Mouse (Mus musculus) layer of hippocampus, postnatal 36 days (tissue): ENCODE measurements around the gene Marcksl1. TPM values are rescaled to one million over a fixed set of nuclear protein-coding genes. Genes with fewer than 3 reads are reported as not detected.
A peak's percentile ranks its signal among the peaks of the same experiment; 100 is the strongest.
"Not testable (repeated sequence)": the region's sequence is repeated elsewhere in the genome, so short reads cannot be mapped to it uniquely, and the experiment has no call there.

Source experiments
- DNase-seq, 2 experiments: peaks; one replicate each; pipeline ENCODE4 v3.0.0; 2022
- total RNA-seq, 2 experiments: library from RNA; stranded (reverse); gene quantifications; 2 replicates each; pipeline ENCODE4 v1.2.3; 2021

Gene Marcksl1
- total RNA-seq, 2 experiments from 2014 or later = 105 to 115 TPM

- DNase-seq = no peak
These were observed 2.5 kb upstream of the Marcksl1 start for GRCm38 (mm10) chr4:129510723-129511412.

DNA sequence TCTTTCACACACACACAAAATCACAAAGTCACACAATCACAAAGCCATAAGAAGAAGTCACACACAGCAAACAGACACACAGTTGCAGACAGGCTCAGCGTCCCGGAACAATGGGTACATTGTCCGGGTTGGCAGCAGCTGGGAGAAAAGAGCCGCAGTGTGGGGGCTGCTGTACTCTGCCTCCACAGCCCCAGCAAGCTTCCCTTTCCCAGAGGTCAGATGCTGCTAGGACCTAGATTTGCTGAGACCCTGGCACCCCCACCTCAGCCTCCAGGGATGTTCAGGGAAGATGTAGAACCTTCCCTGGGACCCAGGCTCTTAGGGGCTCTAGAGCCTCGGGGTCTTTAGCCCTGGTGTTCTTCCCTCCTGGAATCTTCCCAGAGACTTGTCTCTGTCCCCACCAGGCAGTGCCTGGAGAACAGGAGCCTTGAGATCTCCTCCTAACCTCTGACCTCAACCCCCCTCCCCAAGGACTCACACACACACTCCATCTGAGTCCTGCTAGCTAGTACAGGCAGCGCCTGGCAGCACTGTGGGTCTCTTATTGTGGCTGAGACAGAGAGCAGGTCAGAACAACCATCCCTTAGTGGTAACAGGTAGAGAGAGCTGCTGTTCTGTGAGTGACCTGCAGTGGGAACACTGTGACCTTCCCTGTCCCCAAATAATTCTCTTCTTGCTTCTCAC lies 1.8 kb upstream of the Marcksl1 start:
- no peak for DNase-seq

- no peak for DNase-seq
These were observed 510 bp downstream of the Marcksl1 start for GRCm38 (mm10) chr4:129513891-129514290.

- peak in 1 of 2 experiments; percentile 52 for DNase-seq
These were observed 1.0 kb downstream of the Marcksl1 start for GRCm38 (mm10) chr4:129514300-129514898.

DNA sequence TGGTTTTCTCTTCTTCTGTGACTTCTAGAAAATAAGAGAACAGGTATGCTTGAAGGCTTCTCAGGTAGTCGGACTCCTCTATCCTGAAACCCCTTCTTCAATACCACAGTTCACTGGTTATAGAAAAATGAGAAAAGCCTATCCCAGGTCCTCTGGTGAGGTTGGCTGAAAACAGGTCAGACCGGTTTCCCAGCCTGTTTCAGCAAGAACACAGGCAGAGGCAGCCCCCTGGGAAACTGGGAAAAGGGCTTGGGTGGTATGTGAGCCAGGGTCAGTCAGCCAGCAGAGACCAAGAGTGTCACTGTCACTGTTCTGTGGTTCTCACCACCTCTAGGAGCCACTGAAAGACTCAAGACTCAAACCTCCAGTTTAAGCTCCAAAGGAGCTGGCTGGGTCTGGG lies 3.5 kb downstream of the Marcksl1 start:
- no peak for DNase-seq

DNA sequence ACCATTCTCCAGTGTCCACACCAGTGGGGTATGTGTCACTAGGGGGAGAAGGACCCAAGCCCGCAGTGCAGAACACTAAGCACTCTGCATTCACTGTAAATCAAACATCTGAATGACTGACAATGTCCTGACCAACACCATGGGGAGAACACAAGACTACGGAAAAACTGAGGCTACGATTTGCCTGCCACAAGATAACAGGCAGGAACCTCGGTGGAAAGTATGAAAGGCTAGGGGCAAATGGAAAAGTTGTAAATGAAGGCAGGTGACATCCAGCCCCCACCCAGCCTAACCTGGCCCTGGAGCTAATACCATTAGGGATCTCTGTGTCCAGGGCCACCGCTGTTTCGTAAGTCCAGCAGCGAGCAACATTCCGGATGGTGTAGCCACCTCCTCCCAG lies 5.1 kb downstream of the Marcksl1 start:
- no peak for DNase-seq

DNA sequence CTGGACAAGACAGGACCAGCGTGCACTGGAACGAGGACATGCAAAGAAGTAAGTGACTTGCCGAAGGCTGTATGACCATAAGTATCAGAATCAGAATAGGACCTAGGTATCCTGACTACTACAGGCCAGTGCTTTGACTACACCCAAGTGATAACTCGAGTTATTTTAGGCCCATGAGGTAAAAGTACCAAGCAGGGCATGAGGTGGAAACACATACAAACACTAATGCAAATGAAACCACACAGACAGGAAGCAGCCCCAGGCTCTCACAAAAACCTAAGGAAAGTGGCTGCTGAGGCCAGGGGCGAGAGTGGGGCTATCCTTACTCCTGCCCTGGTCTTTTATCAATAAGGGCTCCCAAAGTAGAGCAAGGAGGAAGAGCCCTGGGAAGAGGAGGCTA lies 12.0 kb downstream of the Marcksl1 start:
- DNase-seq = no peak

DNA sequence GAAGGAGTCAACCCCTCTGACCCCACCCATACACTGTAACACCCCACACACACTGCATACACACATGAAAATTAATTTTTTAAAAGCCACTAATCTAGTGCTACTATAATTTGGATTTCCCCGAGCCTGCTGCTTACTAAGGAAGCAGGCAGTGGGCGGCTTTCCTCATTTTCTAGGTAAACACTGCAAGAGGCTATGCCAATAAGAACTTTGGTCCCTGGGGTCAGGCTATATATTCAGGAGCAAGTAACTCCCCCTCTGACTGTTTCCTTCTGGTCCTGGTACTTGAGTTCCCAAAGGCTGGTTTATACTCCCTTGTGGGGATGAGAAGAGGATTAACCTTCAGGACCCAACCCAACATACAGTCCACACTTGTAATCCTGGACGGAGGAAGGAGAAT lies 12.5 kb downstream of the Marcksl1 start:
- DNase-seq = no peak

GRCm38 (mm10) chr4:129528901-129529300 lies 15.5 kb downstream of the Marcksl1 start:
- DNase-seq = not testable (repeated sequence)

DNA sequence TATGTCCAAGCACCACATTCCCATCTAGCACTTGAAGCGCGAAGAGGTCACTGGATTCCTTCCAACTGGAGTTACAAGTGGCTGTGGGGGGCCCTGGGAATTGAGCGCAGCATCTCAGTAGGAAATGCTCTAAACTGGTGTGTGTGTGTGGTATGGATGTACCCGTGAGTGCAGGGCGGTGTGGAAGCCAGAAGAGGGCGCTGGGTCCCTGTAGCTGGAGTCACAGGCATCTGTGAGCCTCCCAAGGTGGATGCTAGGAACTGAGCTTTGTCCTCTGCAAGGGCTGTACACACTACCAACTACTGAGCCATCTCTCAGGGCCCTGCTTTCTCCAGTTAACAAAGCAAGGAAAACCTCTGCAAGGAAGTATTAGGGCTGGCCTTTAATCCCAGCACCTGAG lies 26.6 kb downstream of the Marcksl1 start:
- no peak for DNase-seq

DNA sequence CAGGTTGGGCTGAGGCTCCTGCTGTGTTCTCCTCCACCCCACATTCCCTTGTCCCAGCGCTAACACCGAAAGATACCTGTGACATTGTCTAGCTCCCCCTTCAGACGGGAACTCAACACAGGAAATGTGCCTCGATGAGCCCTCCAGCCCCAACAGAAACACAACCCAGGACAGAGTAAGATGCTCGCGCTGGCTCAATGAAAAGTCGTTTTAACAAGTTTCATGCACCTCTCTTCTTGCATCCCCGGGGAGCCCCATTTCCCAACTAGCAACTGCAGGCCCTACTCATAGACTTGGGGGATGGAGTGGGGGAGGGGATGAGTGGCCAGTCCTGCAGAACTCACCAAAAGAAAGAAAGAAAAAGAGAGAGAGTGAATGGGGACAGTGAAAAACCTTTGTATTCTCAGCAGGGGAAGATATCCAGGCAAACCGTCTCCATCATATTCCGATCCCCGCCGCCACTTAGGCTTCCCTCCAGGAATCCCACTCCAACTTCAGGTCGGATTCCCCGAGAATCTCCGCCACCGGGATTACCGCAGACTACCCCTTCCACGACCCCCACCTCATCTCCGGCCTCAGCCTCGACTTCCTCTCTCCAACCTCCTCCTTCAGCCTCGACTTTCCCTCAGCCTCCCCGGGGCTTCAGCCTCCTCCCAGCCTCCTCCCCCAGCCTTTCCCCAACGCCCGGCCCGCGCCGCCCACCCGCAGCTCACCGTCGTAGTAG lies 28.6 kb downstream of the Marcksl1 start:
- no peak for DNase-seq

DNA sequence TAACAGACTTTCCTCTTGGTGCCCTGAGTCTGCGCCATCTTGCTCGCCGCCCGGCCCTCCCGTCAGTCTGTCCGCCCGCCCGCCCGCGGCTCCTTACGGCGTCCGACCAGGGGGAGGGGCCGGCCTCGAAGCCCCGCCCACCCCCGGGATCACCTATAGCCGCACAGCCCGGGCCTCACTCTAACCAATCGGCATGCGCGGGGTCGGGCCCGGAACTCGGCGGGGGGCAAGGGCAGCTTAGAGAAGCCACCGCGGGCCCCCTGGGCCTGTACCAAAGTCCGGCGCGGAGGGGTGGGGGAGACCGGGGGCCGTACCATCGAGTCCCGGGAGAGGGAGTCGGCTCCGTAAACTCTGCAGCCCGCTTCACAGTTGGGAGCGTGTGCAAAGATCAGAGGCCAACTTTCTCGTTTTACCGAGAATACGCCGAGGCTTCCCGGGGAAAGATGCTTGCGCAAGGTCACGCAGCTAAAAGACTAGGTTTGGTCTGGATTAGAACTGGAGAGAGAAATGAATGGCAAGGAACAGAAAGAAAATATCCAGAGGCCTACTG lies 29.3 kb downstream of the Marcksl1 start, which contains the start of gene Hdac1:
Gene Hdac1, minus strand, starts transcription at position 122 of the 550 bp plus-strand sequence.
- peak; percentile 93 to 95 for DNase-seq

DNA sequence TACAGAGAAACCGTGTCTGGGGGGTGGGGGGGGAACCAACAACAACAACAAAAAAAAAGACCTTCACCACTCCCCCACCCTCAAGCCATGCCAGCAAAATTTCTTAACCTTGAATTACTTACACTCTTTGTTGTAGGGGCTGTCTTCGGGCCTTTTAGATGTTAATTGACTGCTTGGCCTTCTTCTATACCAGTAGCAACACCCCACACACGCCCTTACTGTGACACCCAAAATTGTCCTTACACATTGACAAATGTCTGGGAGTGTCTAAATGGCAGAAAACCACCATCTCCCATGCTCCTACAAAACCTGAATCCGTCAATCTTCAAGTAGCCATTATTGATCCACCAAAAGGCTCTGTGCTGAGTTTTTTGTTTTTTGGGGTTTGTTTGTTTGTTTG lies 30.7 kb downstream of the Marcksl1 start:
- DNase-seq = no peak

- not testable (repeated sequence) for DNase-seq
These were observed 34.2 kb downstream of the Marcksl1 start for GRCm38 (mm10) chr4:129547631-129548030.

DNA sequence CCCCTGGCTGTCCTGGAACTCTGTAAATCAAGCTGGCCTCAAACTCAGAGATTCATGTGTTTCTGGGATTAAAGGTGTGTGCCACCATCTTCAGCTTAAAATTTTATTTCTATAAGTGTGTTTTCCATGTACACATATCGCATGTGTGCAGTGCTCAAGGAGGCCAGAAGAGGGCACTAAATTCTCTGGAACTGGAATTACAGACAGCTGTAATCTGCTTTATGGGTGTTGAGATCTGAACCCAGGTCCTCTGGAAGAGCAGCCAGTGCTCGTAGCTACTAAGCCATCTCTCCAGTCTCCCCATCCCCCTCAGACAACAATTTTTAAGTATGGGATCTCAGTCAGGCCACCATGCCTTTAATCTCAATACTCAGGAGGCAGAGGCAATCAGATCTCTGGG lies 35.9 kb downstream of the Marcksl1 start:
- DNase-seq = no peak

GRCm38 (mm10) chr4:129550295-129550694 lies 36.9 kb downstream of the Marcksl1 start:
- no peak for DNase-seq

DNA sequence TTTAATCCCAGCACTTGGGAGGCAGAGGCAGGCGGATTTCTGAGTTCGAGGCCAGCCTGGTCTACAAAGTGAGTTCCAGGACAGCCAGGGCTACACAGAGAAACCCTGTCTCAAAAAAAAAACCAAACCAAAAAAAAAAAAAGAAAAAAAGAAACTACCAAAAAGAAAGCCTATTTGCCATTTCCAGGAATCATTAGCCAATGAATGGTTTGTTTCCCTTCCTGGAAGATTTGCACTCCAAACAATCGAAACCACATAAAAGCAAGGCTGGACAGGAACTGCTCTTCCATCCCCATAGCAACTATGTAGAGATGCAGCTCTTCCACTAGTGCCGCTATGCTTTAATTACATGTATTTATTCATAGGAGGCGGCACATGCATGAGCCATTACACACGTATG lies 41.1 kb downstream of the Marcksl1 start:
- DNase-seq = not testable (repeated sequence)

- DNase-seq = no peak
These were observed 42.1 kb downstream of the Marcksl1 start for GRCm38 (mm10) chr4:129555421-129555861.

DNA sequence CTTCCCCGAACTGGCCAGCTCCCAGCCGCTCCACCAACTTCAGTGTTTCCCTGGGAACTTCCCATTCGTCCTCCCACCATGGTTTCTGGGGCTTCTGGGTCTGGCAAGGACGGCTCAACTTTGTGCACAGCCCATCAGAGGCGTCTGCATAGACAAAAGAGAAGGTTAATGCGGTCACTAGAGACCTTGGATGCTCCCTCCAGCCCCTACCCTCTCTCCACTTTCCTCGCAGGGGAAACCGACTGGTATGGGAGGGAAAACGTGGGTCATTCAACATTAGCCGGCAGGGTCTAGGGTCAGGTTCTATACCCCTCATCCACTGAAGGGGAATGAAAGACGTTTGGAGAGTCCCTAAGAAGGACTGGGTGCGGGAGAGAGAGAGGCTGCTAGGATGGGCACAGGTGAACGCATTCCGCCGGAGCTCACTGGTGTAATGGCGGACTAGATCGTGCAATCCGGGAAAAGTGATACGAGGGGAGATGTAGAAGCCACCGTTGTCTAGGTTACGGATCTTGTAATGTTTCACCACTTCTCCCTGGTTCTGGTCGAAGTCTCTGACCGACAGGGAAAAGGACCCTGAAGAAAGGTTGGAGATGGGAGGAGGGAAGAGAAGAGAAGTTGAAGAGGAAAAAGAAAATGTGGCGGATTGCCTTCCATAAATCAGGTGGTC lies 42.6 kb downstream of the Marcksl1 start:
- peak; percentile 33 to 37 for DNase-seq

DNA sequence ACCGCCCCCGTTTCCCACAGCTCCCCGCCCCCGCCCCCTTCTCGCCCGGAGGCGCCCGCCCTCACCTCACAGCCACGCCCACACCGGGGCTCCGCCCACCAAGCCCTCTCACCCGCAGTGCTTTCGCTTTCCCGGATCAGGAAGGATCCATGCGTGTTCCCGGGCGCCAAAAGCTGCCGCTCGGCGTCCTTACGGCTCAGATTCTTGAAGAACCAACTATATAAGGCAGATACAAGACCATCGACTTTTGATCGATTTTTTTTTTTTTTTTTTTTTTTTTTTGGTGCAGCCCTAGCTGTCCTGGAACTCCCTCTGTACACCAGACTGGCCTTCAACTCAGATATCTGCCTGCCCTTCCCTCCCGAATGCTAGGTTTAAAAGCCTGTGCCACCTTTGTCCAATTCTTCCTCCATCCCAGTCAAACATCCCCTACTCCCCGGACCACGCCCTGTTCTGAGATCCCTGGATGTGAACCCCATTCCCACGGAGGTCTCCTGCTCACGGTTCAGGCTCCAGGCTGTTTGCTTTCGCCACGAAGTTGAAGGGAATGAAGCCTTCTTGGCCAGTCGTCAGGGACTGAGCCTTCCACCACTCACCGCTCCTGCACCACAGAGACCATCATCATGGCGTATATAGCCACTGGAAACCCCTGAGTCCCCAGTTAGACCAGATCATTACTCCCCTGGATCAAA lies 43.3 kb downstream of the Marcksl1 start:
- peak; percentile 69 to 78 for DNase-seq

DNA sequence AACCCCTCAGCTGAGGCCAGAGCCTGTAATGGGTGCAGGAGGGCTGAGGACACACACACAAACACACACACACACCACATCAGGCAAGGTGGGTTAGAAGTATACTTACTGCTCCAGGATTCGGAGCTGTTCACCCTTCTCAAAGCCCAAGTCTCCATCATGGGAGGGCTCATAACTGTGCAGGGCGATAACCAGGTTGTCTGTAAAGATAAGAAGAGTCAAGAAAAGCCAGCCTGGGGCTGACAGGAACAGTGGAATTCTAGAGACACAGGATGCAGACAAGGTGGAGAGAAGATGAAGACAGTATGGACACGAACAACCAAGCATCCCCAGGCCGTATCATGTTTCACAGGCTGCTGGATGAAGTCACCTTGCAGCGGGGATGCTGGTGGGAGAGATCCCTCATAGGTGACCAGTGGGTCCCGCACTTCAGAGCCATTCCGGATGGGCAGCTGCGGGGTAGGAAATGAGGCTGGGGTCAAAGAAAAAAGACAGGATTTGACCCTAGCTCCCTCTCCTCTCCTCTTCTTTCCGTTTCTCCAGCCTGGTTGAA lies 44.0 kb downstream of the Marcksl1 start:
- DNase-seq = no peak
